In the genomic region with DNA sequence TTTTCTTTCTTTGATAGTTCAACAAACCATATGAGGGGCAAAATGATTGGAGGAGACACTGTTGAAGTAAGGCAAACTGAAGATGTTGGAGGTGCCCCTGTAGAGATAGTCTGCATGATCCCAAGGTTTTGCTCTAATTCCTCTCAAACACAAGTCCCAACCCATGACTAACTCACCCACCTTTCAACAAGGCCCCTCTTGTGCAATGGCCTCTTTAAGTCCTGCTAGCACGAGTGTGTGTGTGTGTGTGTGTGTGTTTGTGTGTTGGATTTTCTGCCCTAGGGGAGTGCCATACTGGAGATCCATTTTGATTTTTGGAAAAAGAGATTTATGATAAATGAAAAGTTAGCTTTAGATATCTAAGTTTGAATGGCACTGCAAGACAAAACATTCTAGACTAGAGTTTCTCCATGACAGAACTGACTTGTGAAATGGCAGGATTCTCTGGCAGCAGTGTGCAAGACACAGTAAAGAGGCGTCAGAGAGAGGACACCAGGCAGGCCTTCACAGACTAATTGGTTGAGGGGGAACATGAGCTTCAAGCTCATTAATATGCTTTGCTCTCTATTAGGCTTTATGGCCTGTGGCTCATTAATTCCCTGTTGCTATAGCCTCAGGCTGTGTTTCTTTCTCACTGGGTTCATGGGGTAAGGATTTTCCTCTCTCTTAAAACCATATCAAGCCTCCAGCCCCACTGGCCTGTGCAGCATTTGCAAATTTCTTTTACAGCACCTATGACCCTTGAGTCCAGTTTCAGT, we compare ENCODE assay signal across 16 mouse cellular contexts.
A peak's percentile ranks its signal among the peaks of the same experiment; 100 is the strongest.
DNase-seq lines count a peak whose midpoint lies in the region; ATAC-seq lines count a peak whose summit lies in the region.
"Had no signal": no experiment of that assay in that cellular context is flagged by ENCODE, and none has a peak within 500 bp of the region (broad histone marks: within the 10 kb centered on the region; RNA-seq: fewer than 3 reads in every experiment).

No protein-coding gene starts in this region.

- no peak overlapping the region for H3K4me2 ChIP-seq in neural tube, embryonic 12.5 days (replicated peaks)
- H3K4me2 ChIP-seq: heart, embryonic 13.5 days; limb, embryonic 13.5 days; liver, embryonic 15.5 days had no signal

- 63% methylated on average over 2 of the region's 2 CpGs for WGBS in neural tube, embryonic 12.5 days

- no peak overlapping the region for H3K4me3 ChIP-seq in neural tube, embryonic 12.5 days
- H3K4me3 ChIP-seq: heart, embryonic 13.5 days; limb, embryonic 13.5 days; liver, embryonic 15.5 days had no signal

- no peaks in the 10 kb centered on the region for H3K27me3 ChIP-seq in neural tube, embryonic 12.5 days (replicated peaks)
- H3K27me3 ChIP-seq: heart, embryonic 13.5 days; limb, embryonic 13.5 days; liver, embryonic 15.5 days had no signal

- H3K9me3 ChIP-seq in neural tube, embryonic 12.5 days = no peaks in the 10 kb centered on the region
- H3K9me3 ChIP-seq: heart, embryonic 13.5 days; limb, embryonic 13.5 days; liver, embryonic 15.5 days had no signal

- peak; percentile 7 for DNase-seq in kidney, adult 9 months
- DNase-seq in kidney, postnatal 10 days = no peak
- DNase-seq in neural tube, embryonic 10.5 days (ENCODE audit: extremely low spot score, low spot score) = no peak
- DNase-seq in kidney, postnatal 14 days = peak; percentile 8
- no peak for DNase-seq in cerebellum, postnatal 25 days
- no peak for DNase-seq in gastrocnemius, adult 8-10 months (ENCODE audit: low spot score in 2 of 2)
- DNase-seq: cerebellum, adult 18-20 months; heart, postnatal 4 days; layer of hippocampus, postnatal 36 days; lung, postnatal 4 days; right cerebral cortex, postnatal 25 days had no signal

- no peaks in the 10 kb centered on the region for H3K4me1 ChIP-seq in neural tube, embryonic 12.5 days
- H3K4me1 ChIP-seq: heart, embryonic 13.5 days; limb, embryonic 13.5 days; liver, embryonic 15.5 days had no signal

- H3K36me3 ChIP-seq in neural tube, embryonic 12.5 days = no peaks in the 10 kb centered on the region
- H3K36me3 ChIP-seq: heart, embryonic 13.5 days; limb, embryonic 13.5 days; liver, embryonic 15.5 days had no signal

- H3K27ac ChIP-seq in neural tube, embryonic 12.5 days = no peak overlapping the region
- H3K27ac ChIP-seq: heart, embryonic 13.5 days; limb, embryonic 13.5 days; liver, embryonic 15.5 days had no signal

- H3K9ac ChIP-seq in neural tube, embryonic 12.5 days = no peak overlapping the region
- H3K9ac ChIP-seq: heart, embryonic 13.5 days; limb, embryonic 13.5 days; liver, embryonic 15.5 days had no signal

- ATAC-seq in neural tube, embryonic 12.5 days (ENCODE audit: low FRiP score, low read depth) = 0 out of 2 replicates have a peak, but pooled peaks have one; percentile 65
- ATAC-seq: midbrain, embryonic 16.5 days had no signal

Comparison
In these comparisons a context has a peak if more than half of its experiments do, and no peak if none do; other contexts are left out.
1. DNase-seq: peak in kidney, adult 9 months (single experiment) and kidney, postnatal 14 days (single experiment); none in kidney, postnatal 10 days (single experiment), neural tube, embryonic 10.5 days (single experiment), cerebellum, postnatal 25 days (0 of 2) and gastrocnemius, adult 8-10 months (0 of 2).